ENCODE assay signal across 9 mouse cellular contexts in genomic region chr3:95632648-95633588, GRCm38 (mm10). TPM values are rescaled to one million over a fixed set of nuclear protein-coding genes. Genes with fewer than 3 reads are reported as not detected.
DNase-seq lines count a peak whose midpoint lies in the region; ATAC-seq and TF ChIP-seq lines count a peak whose summit lies in the region.
"Had no signal": no experiment of that assay in that cellular context is flagged by ENCODE, and none has a peak within 500 bp of the region (broad histone marks: within the 10 kb centered on the region; RNA-seq: fewer than 3 reads in every experiment).

No protein-coding gene starts in this region.

- no peaks in the 10 kb centered on the region for H3K27me3 ChIP-seq in intestine, postnatal 0 days (replicated peaks; ENCODE audit: control insufficient read depth, insufficient read depth, low read length)
- no peaks in the 10 kb centered on the region for H3K27me3 ChIP-seq in intestine, embryonic 15.5 days (replicated peaks)
- H3K27me3 ChIP-seq in C2C12 (ENCODE audit: control insufficient read depth, insufficient read depth, insufficient read length): no peaks in the 10 kb centered on the region
- H3K27me3 ChIP-seq in limb, embryonic 15.5 days: no peaks in the 10 kb centered on the region

- 68% methylated on average over 12 of the region's 12 CpGs for WGBS in intestine, postnatal 0 days
- 63% methylated on average over 12 of the region's 12 CpGs for WGBS in intestine, embryonic 15.5 days
- 77% methylated on average over 12 of the region's 12 CpGs for WGBS in limb, embryonic 15.5 days

- no peaks in the 10 kb centered on the region; the same call in 1 of the 2 replicates for H3K4me1 ChIP-seq in intestine, postnatal 0 days (replicated peaks; ENCODE audit: control insufficient read depth, insufficient read depth, low read length)
- no peaks in the 10 kb centered on the region; the same call in 1 of the 2 replicates for H3K4me1 ChIP-seq in intestine, embryonic 15.5 days (replicated peaks)
- no peaks in the 10 kb centered on the region for H3K4me1 ChIP-seq in limb, embryonic 15.5 days

- no peak overlapping the region for H3K4me3 ChIP-seq in intestine, postnatal 0 days (ENCODE audit: low read depth, low read length)
- H3K4me3 ChIP-seq in intestine, embryonic 15.5 days (replicated peaks): no peak overlapping the region
- no peak overlapping the region for H3K4me3 ChIP-seq in C2C12 (ENCODE audit: insufficient read depth, poor library complexity, severe bottlenecking)
- H3K4me3 ChIP-seq in limb, embryonic 15.5 days: no peak overlapping the region
- H3K4me3 ChIP-seq: myocyte had no signal

- H3K36me3 ChIP-seq in intestine, postnatal 0 days (ENCODE audit: control insufficient read depth, insufficient read depth): peaks cover 74% of the 10 kb centered on the region
- H3K36me3 ChIP-seq in intestine, embryonic 15.5 days: peaks cover 20% of the 10 kb centered on the region; the same call in 1 of the 2 replicates
- H3K36me3 ChIP-seq in C2C12 (ENCODE audit: control insufficient read depth, insufficient read depth): peaks cover 75% of the 10 kb centered on the region
- H3K36me3 ChIP-seq in limb, embryonic 15.5 days: peaks cover 90% of the 10 kb centered on the region

- no peak; the same call in 1 of the 2 replicates for ATAC-seq in intestine, postnatal 0 days
- no peak; the same call in 1 of the 2 replicates for ATAC-seq in intestine, embryonic 15.5 days
- ATAC-seq in activated CD4-positive, CD25-positive, alpha-beta regulatory T cell, adult 4 months: peak; percentile 69
- no peak for ATAC-seq in limb, embryonic 15.5 days (ENCODE audit: insufficient number of reproducible peaks, low FRiP score, low TSS enrichment, low read depth)

- intact Hi-C loops in gastrocnemius, postnatal 36 days (cut with DNase I): loop anchor here (5.0 kb wide), 2 partner anchors 44 to 119 kb away; no protein-coding TSS in a partner anchor

- H3K27ac ChIP-seq in intestine, postnatal 0 days (ENCODE audit: low read depth, low read length): no peak overlapping the region; the same call in 1 of the 2 replicates
- no peak overlapping the region for H3K27ac ChIP-seq in intestine, embryonic 15.5 days
- peak overlapping the region; percentile 43; the same call in 1 of the 2 replicates for H3K27ac ChIP-seq in limb, embryonic 15.5 days

- peak; percentile 80 for TF ChIP-seq CTCF in intestine, postnatal 0 days (IDR thresholded peaks at IDR 0.05; ENCODE audit: low read depth)
- TF ChIP-seq CTCF in C2C12 (IDR thresholded peaks at IDR 0.05; ENCODE audit: control insufficient read depth, insufficient read depth, insufficient read length): peak; percentile 21

- no peaks in the 10 kb centered on the region for H3K9me3 ChIP-seq in intestine, postnatal 0 days (ENCODE audit: control insufficient read depth)
- no peaks in the 10 kb centered on the region for H3K9me3 ChIP-seq in intestine, embryonic 15.5 days
- no peaks in the 10 kb centered on the region for H3K9me3 ChIP-seq in limb, embryonic 15.5 days

- H3K9ac ChIP-seq in intestine, postnatal 0 days (ENCODE audit: low read depth, low read length): no peak overlapping the region
- H3K9ac ChIP-seq in intestine, embryonic 15.5 days: no peak overlapping the region
- no peak overlapping the region for H3K9ac ChIP-seq in limb, embryonic 15.5 days

- no peak overlapping the region for H3ac ChIP-seq in C2C12 (ENCODE audit: control insufficient read depth, insufficient read length, low read depth)

- no peak overlapping the region for H3K4me2 ChIP-seq in intestine, postnatal 0 days (replicated peaks; ENCODE audit: low read depth)
- H3K4me2 ChIP-seq in intestine, embryonic 15.5 days (replicated peaks): no peak overlapping the region
- H3K4me2 ChIP-seq in limb, embryonic 15.5 days: no peak overlapping the region

- H3K79me3 ChIP-seq in C2C12 (ENCODE audit: low read depth): peaks cover 6% of the 10 kb centered on the region

- peaks cover 25% of the 10 kb centered on the region for H3K79me2 ChIP-seq in C2C12 (ENCODE audit: control insufficient read depth, insufficient read depth)

- DNase-seq in left cerebral cortex, adult 18-20 months (ENCODE audit: low spot score in 2 of 2): no peak
- DNase-seq in gastrocnemius, postnatal 36 days: no peak
- DNase-seq in urinary bladder, postnatal 25 days (ENCODE audit: low spot score): no peak

TF ChIP-seq in C2C12, 6 proteins besides CTCF, POLR2A, EP300 and RAD21:
- TF ChIP-seq USF1 (IDR thresholded peaks at IDR 0.05; ENCODE audit: low read depth) (no peak), MYOD1 (IDR thresholded peaks at IDR 0.05; ENCODE audit: control insufficient read depth, insufficient read length, low read depth) (no peak), FOSL1 (IDR thresholded peaks at IDR 0.05; ENCODE audit: insufficient read depth, low read length, poor library complexity, severe bottlenecking) (no peak), CEBPB (IDR thresholded peaks at IDR 0.05; ENCODE audit: low read depth) (no peak)

RNA-seq across cellular contexts. Expression of gene Ensa, which starts 8.1 kb away (rescaled TPM):
- 44.0 and 48.2 TPM in 2 replicates for polyA plus RNA-seq in intestine, postnatal 0 days (2015; fragmentation: Nextera tagmentation; extraction: Ambion mirVana)
- 65.1 and 69.0 TPM in 2 replicates for polyA plus RNA-seq in intestine, embryonic 15.5 days (2015; fragmentation: Nextera tagmentation; extraction: Ambion mirVana)
- 42.0 TPM for polyA plus RNA-seq in C2C12 (2012; fragmentation: generic; extraction: Trizol)
- polyA plus RNA-seq in activated CD4-positive, CD25-positive, alpha-beta regulatory T cell, adult 4 months (2017; shearing (Covaris generic)): 10 to 100 TPM; 67.7 to 82.4 TPM
- 73.4 and 74.7 TPM in 2 replicates for polyA plus RNA-seq in limb, embryonic 15.5 days (2015; fragmentation: Nextera tagmentation; extraction: Ambion mirVana)
- 100 to 1,000 TPM; 351 to 360 TPM for total RNA-seq in left cerebral cortex, adult 18-20 months (2021)
- total RNA-seq in gastrocnemius, postnatal 36 days (2021): 10 to 100 TPM; 85.6 to 96.1 TPM

RNA-seq across cellular contexts. Expression of gene Mcl1, which starts 25.7 kb away (rescaled TPM):
- polyA plus RNA-seq in intestine, postnatal 0 days (2015; fragmentation: Nextera tagmentation; extraction: Ambion mirVana): 52.4 and 53.3 TPM in 2 replicates
- polyA plus RNA-seq in intestine, embryonic 15.5 days (2015; fragmentation: Nextera tagmentation; extraction: Ambion mirVana): 50.5 and 52.3 TPM in 2 replicates
- 46.4 TPM for polyA plus RNA-seq in C2C12 (2012; fragmentation: generic; extraction: Trizol)
- polyA plus RNA-seq in activated CD4-positive, CD25-positive, alpha-beta regulatory T cell, adult 4 months (2017; shearing (Covaris generic)): 10 to 100 TPM; 62.9 to 76.7 TPM
- polyA plus RNA-seq in limb, embryonic 15.5 days (2015; fragmentation: Nextera tagmentation; extraction: Ambion mirVana): 35.2 and 46.1 TPM in 2 replicates
- total RNA-seq in left cerebral cortex, adult 18-20 months (2021): 10 to 100 TPM; 59.7 to 64.1 TPM
- 100 to 1,000 TPM; 109 to 130 TPM for total RNA-seq in gastrocnemius, postnatal 36 days (2021)

RNA-seq across cellular contexts. Expression of gene Golph3l, which starts 44.2 kb away (rescaled TPM):
- 26.9 and 27.6 TPM in 2 replicates for polyA plus RNA-seq in intestine, postnatal 0 days (2015; fragmentation: Nextera tagmentation; extraction: Ambion mirVana)
- polyA plus RNA-seq in intestine, embryonic 15.5 days (2015; fragmentation: Nextera tagmentation; extraction: Ambion mirVana): 40.2 and 41.4 TPM in 2 replicates
- polyA plus RNA-seq in C2C12 (2012; fragmentation: generic; extraction: Trizol): 4.5 TPM
- polyA plus RNA-seq in activated CD4-positive, CD25-positive, alpha-beta regulatory T cell, adult 4 months (2017; shearing (Covaris generic)): 10 to 100 TPM; 28.3 to 34.6 TPM
- 29.4 and 29.9 TPM in 2 replicates for polyA plus RNA-seq in limb, embryonic 15.5 days (2015; fragmentation: Nextera tagmentation; extraction: Ambion mirVana)
- 10 to 100 TPM; 18.6 to 20.4 TPM for total RNA-seq in left cerebral cortex, adult 18-20 months (2021)
- 10 to 100 TPM in 1 of 2 experiments, 1 to 10 TPM in 1; 8.0 to 10.1 TPM for total RNA-seq in gastrocnemius, postnatal 36 days (2021)

RNA-seq across cellular contexts. Expression of gene Adamtsl4, which starts 54.8 kb away (rescaled TPM):
- polyA plus RNA-seq in intestine, postnatal 0 days (2015; fragmentation: Nextera tagmentation; extraction: Ambion mirVana): 3.2 and 3.8 TPM in 2 replicates
- 2.3 and 3.0 TPM in 2 replicates for polyA plus RNA-seq in intestine, embryonic 15.5 days (2015; fragmentation: Nextera tagmentation; extraction: Ambion mirVana)
- 3.1 TPM for polyA plus RNA-seq in C2C12 (2012; fragmentation: generic; extraction: Trizol)
- polyA plus RNA-seq in activated CD4-positive, CD25-positive, alpha-beta regulatory T cell, adult 4 months (2017; shearing (Covaris generic)): 1 to 10 TPM; 3.2 to 3.5 TPM
- 5.4 and 11.2 TPM in 2 replicates for polyA plus RNA-seq in limb, embryonic 15.5 days (2015; fragmentation: Nextera tagmentation; extraction: Ambion mirVana)
- 1 to 10 TPM; 4.4 to 8.2 TPM for total RNA-seq in left cerebral cortex, adult 18-20 months (2021)
- total RNA-seq in gastrocnemius, postnatal 36 days (2021): 10 to 100 TPM; 25.7 to 41.2 TPM
